Mouse (Mus musculus) spleen, postnatal 36 days (tissue): ENCODE measurements at regions not wholly inside any gene's neighbourhood (a gene's known extent, or its start where the extent isn't known, plus 50 kb on each side); places are given as distances from the start of the nearest gene placed in this dataset.
A peak's percentile ranks its signal among the peaks of the same experiment; 100 is the strongest.

Source experiments
- DNase-seq, 2 experiments: peaks; one replicate each; pipeline ENCODE4 v3.0.0; 2022; ENCODE audit warnings: low spot score in 2 of 2, mixed read lengths in 1 of 2

GRCm38 (mm10) chr17:84107946-84108686 is 79.6 kb downstream of the Zfp36l2 start:
- no peak for DNase-seq

GRCm38 (mm10) chr17:84107497-84107896 is 80.2 kb downstream of the Zfp36l2 start:
- DNase-seq: no peak

GRCm38 (mm10) chr17:84104242-84104641 is 83.5 kb downstream of the Zfp36l2 start:
- DNase-seq: no peak

- DNase-seq: peak; percentile 59
Measured at GRCm38 (mm10) chr17:84103344-84103743, 84.4 kb downstream of the Zfp36l2 start.

GRCm38 (mm10) chr17:84101652-84102051 is 86.1 kb downstream of the Zfp36l2 start:
- no peak for DNase-seq

- DNase-seq: peak; percentile 57 to 63
Measured at GRCm38 (mm10) chr17:84100523-84100922, 87.2 kb downstream of the Zfp36l2 start.

GRCm38 (mm10) chr17:84099737-84100136 is 88.0 kb downstream of the Zfp36l2 start:
- no peak for DNase-seq

GRCm38 (mm10) chr17:84097871-84098430 is 89.8 kb downstream of the Zfp36l2 start:
- DNase-seq: no peak

GRCm38 (mm10) chr17:84097286-84097685 is 90.5 kb downstream of the Zfp36l2 start:
- no peak for DNase-seq

- DNase-seq: no peak
Measured at GRCm38 (mm10) chr17:84096345-84097260, 91.1 kb downstream of the Zfp36l2 start.

GRCm38 (mm10) chr17:84095829-84096228 is 91.9 kb downstream of the Zfp36l2 start:
- no peak for DNase-seq

GRCm38 (mm10) chr17:84095089-84095488 is 92.7 kb downstream of the Zfp36l2 start:
- no peak for DNase-seq

- no peak for DNase-seq
Measured at GRCm38 (mm10) chr17:84086394-84086793, 101.4 kb downstream of the Zfp36l2 start.

GRCm38 (mm10) chr17:84085721-84086120 is 102.0 kb downstream of the Zfp36l2 start:
- DNase-seq: peak; percentile 54 to 58

GRCm38 (mm10) chr17:84085232-84085631 is 102.5 kb downstream of the Zfp36l2 start:
- no peak for DNase-seq

- no peak for DNase-seq
Measured at GRCm38 (mm10) chr17:84083307-84084263, 104.2 kb downstream of the Zfp36l2 start.

GRCm38 (mm10) chr17:84082571-84082970 is 105.2 kb downstream of the Zfp36l2 start:
- no peak for DNase-seq

- no peak for DNase-seq
Measured at GRCm38 (mm10) chr17:84081751-84082352, 105.9 kb downstream of the Zfp36l2 start.

GRCm38 (mm10) chr17:84075081-84075938 is 112.4 kb downstream of the Zfp36l2 start:
- DNase-seq: no peak
